Mouse (Mus musculus): ENCODE data around the gene Apbb2.
"Not testable (repeated sequence)": the region's sequence is repeated elsewhere in the genome, so short reads cannot be mapped to it uniquely, and the experiment has no call there.

The Apbb2 gene

DNA sequence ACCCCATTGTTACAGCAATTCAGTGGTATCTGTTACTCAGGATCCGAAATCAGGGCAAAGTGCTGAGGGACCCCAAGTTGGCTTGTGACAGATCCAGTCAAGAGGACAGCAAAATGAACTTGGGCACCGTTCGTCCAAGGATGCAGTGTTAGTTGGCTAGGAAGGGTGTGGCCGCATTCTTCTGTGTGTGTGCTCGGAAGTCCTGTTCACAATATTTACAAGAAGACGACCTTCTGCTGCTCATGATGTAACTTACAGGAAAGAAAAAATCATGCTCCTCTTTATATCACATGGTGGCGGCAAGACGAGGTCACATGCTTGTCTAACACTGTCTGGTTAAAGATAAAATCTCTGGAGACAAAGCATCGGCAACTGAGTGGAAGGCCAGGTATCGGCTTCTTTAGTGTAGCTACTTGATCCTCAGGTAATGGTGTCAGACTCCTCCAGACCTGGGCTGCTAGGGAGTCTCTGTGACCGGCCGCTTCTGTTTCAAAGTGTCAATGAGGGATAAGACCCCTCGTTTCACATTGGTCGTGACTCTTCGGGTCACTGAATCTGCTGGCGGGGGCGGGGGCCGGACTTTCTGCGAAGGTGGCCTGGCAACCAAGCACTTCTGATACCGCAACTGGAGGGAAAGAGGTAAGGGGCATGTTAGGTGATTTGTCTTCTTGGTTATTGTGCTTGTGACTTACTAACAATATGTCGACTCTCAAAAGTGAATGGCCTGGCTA lies 316.3 kb downstream of the Apbb2 start:
- no peak for DNase-seq (ENCODE audit: low spot score in 2 of 2)

GRCm38 (mm10) chr5:66300576-66300975 lies 318.0 kb downstream of the Apbb2 start:
- no peak for DNase-seq (ENCODE audit: low spot score in 2 of 2)

DNA sequence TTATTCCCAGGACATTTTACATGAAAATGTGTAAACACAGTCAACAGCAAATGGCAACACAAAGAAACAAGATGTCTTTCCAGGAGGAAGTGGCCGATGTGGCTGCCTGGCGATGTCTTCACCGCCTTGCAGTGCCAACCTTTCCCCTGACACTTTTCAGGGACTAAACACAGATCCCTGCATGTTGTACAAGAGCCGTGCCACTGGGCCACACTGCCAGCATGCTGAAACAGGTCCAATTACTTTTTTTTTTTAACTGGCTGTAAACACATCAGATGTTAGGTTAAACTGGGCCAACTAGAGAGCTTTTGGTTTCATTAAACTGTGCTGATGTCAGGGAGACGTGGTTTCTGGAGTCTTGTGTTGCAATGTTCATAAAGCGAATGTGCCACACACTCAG lies 319.7 kb downstream of the Apbb2 start:
- DNase-seq (ENCODE audit: low spot score in 2 of 2) = no peak

DNA sequence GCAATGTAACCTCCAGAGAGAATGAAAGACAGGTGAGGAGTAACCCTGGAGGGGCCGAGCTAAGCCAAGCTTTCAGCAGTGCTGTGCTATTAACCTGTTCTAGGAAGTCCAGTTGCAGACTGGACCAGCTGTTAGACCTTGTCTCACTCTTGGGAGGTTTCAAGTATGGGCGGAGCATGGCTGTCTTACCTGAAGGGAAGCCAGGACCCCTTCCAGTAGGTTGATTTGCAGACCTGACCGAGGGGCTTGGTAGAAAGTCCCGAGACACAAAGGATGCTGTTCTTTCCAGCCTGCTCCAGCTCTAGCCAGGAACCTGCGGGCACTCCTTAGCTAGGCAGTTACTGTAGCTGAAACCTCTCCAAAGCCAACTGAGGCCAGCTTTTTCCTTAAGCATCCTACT lies 322.5 kb downstream of the Apbb2 start:
- no peak for DNase-seq (ENCODE audit: low spot score in 2 of 2)

DNA sequence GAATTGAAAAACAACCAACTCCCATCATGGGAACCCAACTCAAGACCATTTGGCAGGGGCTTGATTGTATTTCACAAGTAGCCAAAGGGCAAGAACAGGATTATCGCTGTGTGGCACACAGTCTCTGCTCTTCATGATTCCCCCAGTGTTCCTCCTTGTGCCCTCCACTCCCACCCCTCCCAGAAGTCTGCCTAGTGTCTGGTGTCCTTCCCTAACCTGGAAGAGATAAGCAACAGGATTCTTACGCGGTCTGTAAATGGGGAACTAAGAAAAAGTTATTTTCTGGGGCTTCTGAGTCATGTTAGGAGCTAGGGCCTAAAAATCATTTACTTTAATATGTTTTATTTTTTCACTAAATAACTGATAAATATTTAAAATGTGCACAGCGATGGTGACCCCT lies 323.6 kb downstream of the Apbb2 start:
- DNase-seq (ENCODE audit: low spot score in 2 of 2) = no peak

GRCm38 (mm10) chr5:66294106-66294625 lies 324.4 kb downstream of the Apbb2 start:
- no peak for DNase-seq (ENCODE audit: low spot score in 2 of 2)

DNA sequence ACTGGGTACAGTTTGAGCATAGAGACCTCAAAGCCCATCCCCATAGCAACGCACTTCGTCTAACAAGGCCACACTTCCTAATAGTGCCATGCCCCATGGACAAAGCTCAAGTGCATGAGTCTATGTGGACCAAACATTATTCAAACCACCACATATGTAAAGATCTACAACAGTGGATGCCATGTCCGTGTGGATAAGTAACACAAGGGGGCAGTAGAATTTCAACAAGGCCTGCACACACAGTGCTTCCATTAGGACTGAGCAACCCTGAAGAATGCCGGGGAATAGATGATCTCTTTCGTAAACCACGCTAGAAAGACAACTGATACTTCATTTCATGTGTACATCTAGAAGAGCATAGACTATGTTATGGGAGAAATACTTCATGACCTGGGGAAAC lies 337.8 kb downstream of the Apbb2 start:
- no peak for DNase-seq (ENCODE audit: low spot score in 2 of 2)

DNA sequence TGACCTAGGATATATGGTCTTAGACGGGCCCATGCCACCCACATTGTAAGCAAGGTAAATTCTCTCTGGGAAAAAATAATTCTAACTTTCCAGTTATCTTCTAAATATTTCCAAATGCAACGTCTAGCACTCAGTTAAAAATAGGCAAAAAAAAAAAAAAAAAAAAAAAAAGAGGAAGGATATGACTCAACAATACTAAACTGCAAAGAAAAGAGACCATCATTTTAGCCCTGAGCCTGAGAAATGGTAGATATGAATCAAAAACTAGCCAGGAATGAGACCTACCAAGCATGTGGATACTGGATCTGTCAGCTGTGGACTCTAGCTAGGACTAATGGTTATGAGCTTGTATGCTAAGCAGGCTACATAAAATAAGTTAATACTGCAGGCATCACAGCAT lies 338.9 kb downstream of the Apbb2 start:
- no peak for DNase-seq (ENCODE audit: low spot score in 2 of 2)

DNA sequence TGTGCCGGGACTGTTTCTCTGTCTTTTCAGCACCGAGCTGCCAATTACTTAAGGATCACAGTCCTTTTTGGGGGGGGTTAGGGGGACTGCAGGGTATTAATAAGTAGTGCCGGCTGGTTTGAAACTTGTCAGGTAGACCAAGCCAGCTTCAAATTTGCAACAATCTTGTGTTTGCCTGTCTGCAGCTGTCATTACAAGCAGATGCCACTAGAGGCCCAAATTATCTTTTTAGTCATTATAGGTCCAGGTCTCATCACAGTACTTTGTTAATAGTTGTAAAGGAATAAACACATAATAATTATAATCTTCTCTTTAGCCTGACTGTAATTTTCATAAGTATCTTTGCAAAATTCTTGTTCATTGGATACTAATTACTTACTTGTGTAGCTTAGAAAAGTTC lies 344.2 kb downstream of the Apbb2 start:
- DNase-seq (ENCODE audit: low spot score in 2 of 2) = no peak

- DNase-seq (ENCODE audit: low spot score in 2 of 2) = no peak
Observed at GRCm38 (mm10) chr5:66271141-66271540, 347.4 kb downstream of the Apbb2 start.

GRCm38 (mm10) chr5:66269616-66270015 lies 349.0 kb downstream of the Apbb2 start:
- no peak for DNase-seq (ENCODE audit: low spot score in 2 of 2)

DNA sequence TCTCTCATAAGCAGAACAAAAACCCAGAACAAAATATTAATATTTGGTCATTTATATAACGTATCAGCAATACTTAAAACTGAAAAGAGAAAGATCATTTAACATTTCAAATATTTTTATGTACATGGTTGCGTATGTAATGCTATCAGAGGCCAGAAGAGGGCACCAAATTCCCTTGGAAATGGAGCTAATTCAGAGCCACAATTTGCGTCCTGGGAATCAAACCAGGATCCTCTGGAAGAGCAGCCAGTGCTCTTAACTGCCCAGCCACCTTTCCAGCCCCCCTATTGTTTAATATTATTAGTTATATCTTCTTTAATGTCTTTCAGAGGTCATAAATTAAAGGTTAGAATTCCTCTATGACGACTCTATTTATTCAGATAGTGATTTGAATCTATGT lies 355.2 kb downstream of the Apbb2 start:
- no peak for DNase-seq (ENCODE audit: low spot score in 2 of 2)

DNA sequence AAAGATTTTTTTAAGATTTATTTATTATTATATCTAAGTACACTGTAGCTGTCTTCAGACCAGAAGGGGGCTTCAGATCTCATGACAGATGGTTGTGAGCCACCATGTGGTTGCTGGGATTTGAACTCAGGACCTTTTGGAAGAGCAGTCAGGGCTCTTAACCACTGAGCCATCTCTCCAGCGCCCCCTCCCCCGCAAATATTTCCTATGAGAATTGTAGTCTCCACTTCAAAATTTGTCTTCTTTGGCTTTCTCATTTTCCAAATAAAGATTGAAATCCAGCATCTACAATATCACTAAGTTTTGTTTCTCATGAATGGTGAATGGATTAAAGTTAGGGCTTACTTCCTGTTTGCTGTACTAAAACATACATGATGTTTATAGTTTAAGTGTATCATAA lies 356.1 kb downstream of the Apbb2 start:
- no peak for DNase-seq (ENCODE audit: low spot score in 2 of 2)

GRCm38 (mm10) chr5:66259756-66260448 lies 358.7 kb downstream of the Apbb2 start, which contains the start of gene Nsun7:
Gene Nsun7 (plus strand): TSS chr5:66259897.
- DNase-seq (ENCODE audit: low spot score in 2 of 2) = peak; percentile 62 to 72

DNA sequence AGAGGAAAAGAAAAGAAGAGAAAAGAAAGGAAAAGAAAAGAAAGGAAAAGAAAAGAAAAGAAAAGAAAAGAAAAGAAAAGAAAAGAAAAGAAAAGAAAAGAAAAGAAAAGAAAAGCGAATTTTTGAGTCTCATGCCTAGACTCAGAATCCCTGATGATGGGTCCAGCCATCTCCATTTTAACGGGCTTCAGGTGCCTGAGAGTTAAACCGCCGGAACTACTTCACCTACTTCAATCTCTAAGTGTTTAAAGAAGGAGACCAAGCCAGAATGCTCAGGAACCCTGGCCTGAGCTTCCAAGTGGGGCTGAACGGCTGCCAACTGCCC lies 359.2 kb downstream of the Apbb2 start:
- DNase-seq (ENCODE audit: low spot score in 2 of 2) = not testable (repeated sequence)

GRCm38 (mm10) chr5:66259000-66259399 lies 359.6 kb downstream of the Apbb2 start:
- no peak for DNase-seq (ENCODE audit: low spot score in 2 of 2)

GRCm38 (mm10) chr5:66255044-66255443 lies 363.5 kb downstream of the Apbb2 start:
- DNase-seq (ENCODE audit: low spot score in 2 of 2) = no peak

DNA sequence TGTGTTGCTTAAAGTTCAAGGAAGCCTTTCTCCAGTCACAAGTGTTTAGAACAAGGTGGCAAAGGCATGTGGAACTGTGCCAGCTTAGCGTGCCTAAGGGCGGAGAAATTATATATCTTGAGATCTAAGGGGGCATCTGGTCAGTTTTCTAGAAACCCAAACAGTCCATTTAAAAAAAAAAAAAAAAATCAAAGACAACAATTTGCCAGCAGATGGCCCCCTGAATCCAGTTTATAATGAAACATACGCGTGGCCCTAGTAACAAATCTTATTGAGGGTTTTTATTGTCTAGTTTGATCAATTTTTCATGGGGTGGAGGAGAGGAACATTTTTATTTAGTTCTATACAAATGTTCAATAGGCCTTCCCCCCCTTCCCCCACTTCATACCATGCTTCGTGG lies 365.4 kb downstream of the Apbb2 start:
- DNase-seq (ENCODE audit: low spot score in 2 of 2) = no peak
